Mouse (Mus musculus) E14TG2a.4 (cell line): ENCODE measurements around the gene Cdca7l.

ENCODE experiments used
- H3K27me3 ChIP-seq: 2 replicates; pipeline ENCODE4 v1.6.1; 2014; ENCODE audit warnings: low read length, control low read depth; ENCODE audit not compliant: insufficient read depth
- H3K36me3 ChIP-seq: 2 replicates; pipeline ENCODE4 v1.6.1; 2014; ENCODE audit warnings: low read length, control low read depth; ENCODE audit not compliant: insufficient read depth
- H3K4me1 ChIP-seq: replicated peaks from 2 replicates; pipeline ENCODE4 v1.6.1; 2014; ENCODE audit warnings: low read depth, low read length, control low read depth
- H3K4me3 ChIP-seq: replicated peaks from 2 replicates; pipeline ENCODE4 v1.5.1; 2014; ENCODE audit warnings: mild to moderate bottlenecking, low read length
- H3K9me3 ChIP-seq: 2 replicates; pipeline ENCODE4 v1.6.1; 2014; ENCODE audit warnings: low read length, control low read depth
- CTCF ChIP-seq: conservative IDR thresholded peaks from 2 replicates; pipeline ENCODE4 v1.5.1; 2014; ENCODE audit warnings: low read length
- NANOG ChIP-seq: IDR thresholded peaks from 2 replicates; pipeline ENCODE4 v1.6.1; 2014; ENCODE audit warnings: borderline replicate concordance, low read length, mixed read lengths
- POU5F1 ChIP-seq: IDR thresholded peaks from 2 replicates; pipeline ENCODE4 v1.6.1; 2014; ENCODE audit warnings: low read length, borderline replicate concordance

The Cdca7l gene

DNA sequence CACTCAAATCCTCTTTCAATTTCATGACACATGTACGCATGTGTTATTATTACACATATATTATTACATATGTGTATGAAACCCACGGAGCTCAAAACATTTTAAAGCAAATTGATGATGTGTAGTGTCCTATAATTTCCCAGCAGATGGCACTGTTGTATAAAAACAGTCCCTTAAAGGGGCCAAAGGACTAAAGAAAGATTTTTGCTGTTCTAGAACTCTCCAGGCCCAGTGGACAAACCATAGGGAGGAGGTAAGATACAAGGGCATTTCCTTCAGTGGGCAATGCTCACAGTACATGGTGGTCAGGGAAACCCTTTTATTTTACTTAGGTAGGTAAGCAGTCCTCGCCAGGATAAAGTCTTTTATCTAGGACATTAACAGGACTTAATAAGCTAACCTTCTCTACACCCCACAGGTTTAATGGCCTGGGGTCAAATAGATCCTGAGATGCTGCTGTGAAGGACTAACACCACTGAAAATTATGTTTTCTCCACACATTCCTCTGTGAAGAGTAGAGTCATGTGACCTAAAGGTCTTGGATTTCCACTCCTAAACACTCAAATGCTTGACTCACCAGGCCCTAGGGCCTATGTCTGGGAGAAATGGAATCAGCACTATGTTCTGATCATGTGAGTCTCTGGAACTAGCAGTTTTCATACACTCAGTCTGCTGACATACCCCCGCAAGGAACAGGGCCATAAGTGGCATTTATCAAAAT is 16.2 kb downstream of the Cdca7l start:
- Histone ChIP-seq H3K27me3 (no peaks in the 10 kb centered on the region), H3K36me3 (no peaks in the 10 kb centered on the region), H3K4me1 (no peaks in the 10 kb centered on the region), H3K9me3 (no peaks in the 10 kb centered on the region), H3K4me3 (no peak overlapping the region)
- TF ChIP-seq CTCF (peak; percentile 35), POU5F1 (no peak)

- H3K4me1 ChIP-seq, result no peaks in the 10 kb centered on the region
- H3K4me3 ChIP-seq, result no peak overlapping the region
- no peaks in the 10 kb centered on the region for H3K27me3 ChIP-seq
- no peaks in the 10 kb centered on the region for H3K36me3 ChIP-seq
- H3K9me3 ChIP-seq, result no peaks in the 10 kb centered on the region
- TF ChIP-seq NANOG, result no peak
- TF ChIP-seq CTCF, result peak; percentile 29
Measured at GRCm38 (mm10) chr12:117820859-117821221, 16.8 kb downstream of the Cdca7l start.

DNA sequence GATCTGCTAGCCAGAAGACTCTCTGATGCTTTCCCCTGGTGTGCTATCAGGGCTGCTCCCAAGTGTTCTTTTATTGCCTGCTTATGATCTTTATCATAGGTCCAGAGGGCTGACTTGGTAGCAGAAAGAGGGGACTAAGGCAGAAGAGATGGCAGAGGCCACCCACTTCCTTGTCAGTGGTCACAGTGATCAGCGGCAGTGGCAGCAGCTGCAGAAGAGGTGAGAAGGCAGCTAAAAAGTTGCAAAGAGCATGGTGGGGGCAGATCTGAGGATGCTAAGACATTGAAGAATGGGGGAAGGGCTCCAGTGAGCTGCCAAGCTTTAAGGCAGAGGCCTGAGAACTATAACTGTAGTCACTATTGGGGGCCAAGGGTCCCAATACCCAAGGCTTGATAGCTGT is 17.3 kb downstream of the Cdca7l start:
- Histone ChIP-seq H3K9me3 (no peaks in the 10 kb centered on the region), H3K36me3 (no peaks in the 10 kb centered on the region), H3K27me3 (no peaks in the 10 kb centered on the region), H3K4me1 (no peaks in the 10 kb centered on the region), H3K4me3 (no peak overlapping the region)
- TF ChIP-seq NANOG, result no peak
- no peak for TF ChIP-seq POU5F1
- TF ChIP-seq CTCF, result no peak

DNA sequence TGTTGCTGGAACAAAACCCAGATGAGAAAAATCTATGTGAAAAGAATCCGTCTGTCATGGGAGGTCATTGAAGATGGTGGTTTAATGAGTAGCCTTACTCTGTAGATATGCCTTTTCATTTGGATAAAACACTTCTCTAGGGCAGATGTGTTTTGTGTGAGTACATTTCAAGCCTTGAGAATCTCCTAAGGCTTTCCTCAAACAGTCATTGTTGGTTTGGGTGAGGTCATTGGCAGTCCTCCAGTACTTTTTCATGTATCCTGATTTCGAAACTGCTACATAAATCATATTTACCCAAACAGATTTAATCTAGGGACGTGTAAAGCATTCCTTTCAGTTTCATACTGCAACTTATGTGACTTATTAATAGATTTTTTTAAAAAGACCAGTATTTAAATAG is 24.3 kb downstream of the Cdca7l start:
- Histone ChIP-seq H3K4me3 (no peak overlapping the region), H3K36me3 (no peaks in the 10 kb centered on the region), H3K4me1 (no peaks in the 10 kb centered on the region), H3K27me3 (no peaks in the 10 kb centered on the region), H3K9me3 (no peaks in the 10 kb centered on the region)
- TF ChIP-seq POU5F1, result no peak
- TF ChIP-seq NANOG, result no peak
- TF ChIP-seq CTCF, result no peak

- Histone ChIP-seq H3K36me3 (no peaks in the 10 kb centered on the region), H3K4me3 (no peak overlapping the region), H3K27me3 (no peaks in the 10 kb centered on the region), H3K9me3 (no peaks in the 10 kb centered on the region), H3K4me1 (no peaks in the 10 kb centered on the region)
- TF ChIP-seq NANOG, result no peak
- no peak for TF ChIP-seq POU5F1
- no peak for TF ChIP-seq CTCF
Measured at GRCm38 (mm10) chr12:117831351-117831961, 27.4 kb downstream of the Cdca7l start.

DNA sequence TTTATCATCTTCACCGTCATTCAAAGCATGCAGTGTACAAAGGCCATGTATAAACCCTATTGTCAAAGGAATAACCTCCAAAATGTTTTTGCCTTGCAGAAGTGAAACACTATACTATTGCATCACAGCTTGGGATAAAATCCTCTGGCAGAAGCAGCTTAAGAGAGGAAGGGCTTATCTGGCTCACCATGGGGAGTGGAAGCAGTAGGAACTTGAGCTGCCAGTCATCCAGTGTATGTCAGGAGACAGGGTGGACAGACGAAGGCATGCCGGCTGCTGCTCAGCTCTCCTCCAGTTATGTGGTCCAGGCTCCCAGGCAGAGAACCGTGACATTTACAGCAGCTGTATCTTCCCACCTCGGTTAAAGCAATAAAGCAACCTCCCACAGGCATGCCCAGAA is 28.1 kb downstream of the Cdca7l start:
- no peaks in the 10 kb centered on the region for H3K4me1 ChIP-seq
- no peak overlapping the region for H3K4me3 ChIP-seq
- no peaks in the 10 kb centered on the region for H3K36me3 ChIP-seq
- no peaks in the 10 kb centered on the region for H3K9me3 ChIP-seq
- H3K27me3 ChIP-seq, result no peaks in the 10 kb centered on the region
- TF ChIP-seq CTCF, result no peak
- TF ChIP-seq POU5F1, result no peak
- no peak for TF ChIP-seq NANOG

GRCm38 (mm10) chr12:117834652-117835051 is 30.6 kb downstream of the Cdca7l start:
- Histone ChIP-seq H3K9me3 (no peaks in the 10 kb centered on the region), H3K27me3 (no peaks in the 10 kb centered on the region), H3K36me3 (no peaks in the 10 kb centered on the region), H3K4me3 (no peak overlapping the region), H3K4me1 (no peaks in the 10 kb centered on the region)
- TF ChIP-seq NANOG (no peak), CTCF (no peak), POU5F1 (no peak)

DNA sequence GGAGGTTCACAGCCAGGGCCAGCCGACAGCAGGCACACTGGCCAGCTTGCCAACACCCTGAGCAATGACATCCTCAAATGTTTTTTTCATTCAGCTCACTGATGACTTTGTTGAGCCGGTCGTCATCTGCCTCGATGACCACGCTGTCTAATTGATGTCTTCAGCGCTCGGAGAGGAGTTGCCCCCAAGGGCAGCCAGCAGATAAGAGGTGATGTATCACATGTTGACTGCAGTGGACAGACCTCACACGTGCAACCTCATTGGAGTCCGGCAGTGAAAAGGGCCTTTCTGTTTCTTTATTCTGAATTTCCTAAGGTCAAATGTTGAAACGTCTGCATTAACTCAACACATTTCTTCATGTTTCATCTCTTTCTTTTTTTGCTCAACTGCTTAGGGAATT is 31.3 kb downstream of the Cdca7l start:
- Histone ChIP-seq H3K9me3 (no peaks in the 10 kb centered on the region), H3K4me1 (no peaks in the 10 kb centered on the region), H3K36me3 (no peaks in the 10 kb centered on the region), H3K27me3 (0 out of 2 replicates have a peak, but pooled peaks cover 4% of the 10 kb centered on the region), H3K4me3 (no peak overlapping the region)
- TF ChIP-seq NANOG (no peak), CTCF (no peak), POU5F1 (no peak)

- H3K36me3 ChIP-seq, result no peaks in the 10 kb centered on the region
- TF ChIP-seq POU5F1 (no peak), NANOG (no peak), CTCF (no peak)
- H3K27me3 ChIP-seq, result peaks cover 14% of the 10 kb centered on the region
- no peaks in the 10 kb centered on the region for H3K9me3 ChIP-seq
- H3K4me3 ChIP-seq, result no peak overlapping the region
- H3K4me1 ChIP-seq, result no peaks in the 10 kb centered on the region
Measured at GRCm38 (mm10) chr12:117837376-117837775, 33.3 kb downstream of the Cdca7l start.
